Mouse (Mus musculus) mesoderm, embryonic 11.5 days (tissue): ENCODE data around the gene 1700001J03Rik.
"Not testable (repeated sequence)": the region's sequence is repeated elsewhere in the genome, so short reads cannot be mapped to it uniquely, and the experiment has no call there.

ENCODE experiments used
- DNase-seq: peaks from one replicate; pipeline ENCODE4 v3.0.0-alpha.2; 2012; ENCODE audit warnings: low read depth, low spot score

1700001J03Rik gene

GRCm38 (mm10) chr5:146185204-146185603, at the start of gene 1700001J03Rik:
Gene 1700001J03Rik, minus strand, starts transcription at chr5:146185304.
- DNase-seq: not testable (repeated sequence)

- no peak for DNase-seq
These were observed 49.2 kb upstream of the 1700001J03Rik start for GRCm38 (mm10) chr5:146234336-146234735.

- no peak for DNase-seq
These were observed 47.7 kb upstream of the 1700001J03Rik start for GRCm38 (mm10) chr5:146232816-146233215.

- no peak for DNase-seq
These were observed 47.1 kb upstream of the 1700001J03Rik start for GRCm38 (mm10) chr5:146232056-146232675.

GRCm38 (mm10) chr5:146231655-146231996, 46.5 kb upstream of the 1700001J03Rik start:
- DNase-seq: peak; percentile 21

GRCm38 (mm10) chr5:146230864-146231654, 46.0 kb upstream of the 1700001J03Rik start, which contains the start of gene Cdk8:
Gene Cdk8, plus strand, starts transcription at chr5:146231230.
- DNase-seq: peak; percentile 96

GRCm38 (mm10) chr5:146229869-146230650, 45.0 kb upstream of the 1700001J03Rik start:
- no peak for DNase-seq

GRCm38 (mm10) chr5:146227496-146227895, 42.4 kb upstream of the 1700001J03Rik start:
- DNase-seq: no peak

GRCm38 (mm10) chr5:146223786-146224185, 38.7 kb upstream of the 1700001J03Rik start:
- DNase-seq: no peak

- DNase-seq: no peak
These were observed 36.6 kb upstream of the 1700001J03Rik start for GRCm38 (mm10) chr5:146221722-146222121.

GRCm38 (mm10) chr5:146220879-146221714, 36.0 kb upstream of the 1700001J03Rik start, which contains the start of gene Rnf6:
Gene Rnf6, minus strand, starts transcription at chr5:146221555.
- DNase-seq: peak; percentile 95

- no peak for DNase-seq
These were observed 35.4 kb upstream of the 1700001J03Rik start for GRCm38 (mm10) chr5:146220501-146220878.

GRCm38 (mm10) chr5:146205537-146205936, 20.4 kb upstream of the 1700001J03Rik start:
- DNase-seq: no peak

GRCm38 (mm10) chr5:146203921-146204320, 18.8 kb upstream of the 1700001J03Rik start:
- DNase-seq: no peak

GRCm38 (mm10) chr5:146200580-146200979, 15.5 kb upstream of the 1700001J03Rik start:
- no peak for DNase-seq

- no peak for DNase-seq
These were observed 14.4 kb upstream of the 1700001J03Rik start for GRCm38 (mm10) chr5:146199540-146199939.

- no peak for DNase-seq
These were observed 14.0 kb upstream of the 1700001J03Rik start for GRCm38 (mm10) chr5:146199073-146199472.

- no peak for DNase-seq
These were observed 8.3 kb upstream of the 1700001J03Rik start for GRCm38 (mm10) chr5:146193360-146193759.

- no peak for DNase-seq
These were observed 5.6 kb upstream of the 1700001J03Rik start for GRCm38 (mm10) chr5:146190501-146191269.

- no peak for DNase-seq
These were observed 5.0 kb upstream of the 1700001J03Rik start for GRCm38 (mm10) chr5:146190093-146190492.
